Mouse (Mus musculus) heart, embryonic 14.5 days (tissue): Measurements from ENCODE around the gene Mcm8. TPM values are rescaled to one million over a fixed set of nuclear protein-coding genes. Genes with fewer than 3 reads are reported as not detected.

Experiments used
- ATAC-seq: fragments of 200-750 bp; cut with Nextera tagmentation; 2 replicates; pipeline ENCODE4 v1.8.0; 2017; ENCODE audit warnings: low read depth, moderate TSS enrichment; ENCODE audit not compliant: insufficient number of reproducible peaks, insufficient read depth, low FRiP score
- H3K27ac ChIP-seq, 2 experiments: fragments of 200-500 bp in 1 of 2; fragments of 300-500 bp in 1 of 2; sonication (generic) in 1 of 2; replicated peaks in 1 of 2; 2 replicates each; pipeline ENCODE4 v1.5.1; 2012 to 2014; ENCODE audit warnings: low read depth in 2 of 2, low read length in 2 of 2, control low read depth in 1 of 2, mild to moderate bottlenecking in 1 of 2, mixed read lengths in 1 of 2; ENCODE audit not compliant: control insufficient read depth in 1 of 2, insufficient read depth in 1 of 2
- H3K27me3 ChIP-seq: fragments of 300-500 bp; sonication (generic); 2 replicates; pipeline ENCODE4 v1.6.1; 2014; ENCODE audit warnings: mild to moderate bottlenecking, low read length, control low read depth; ENCODE audit not compliant: control insufficient read depth, insufficient read depth
- H3K36me3 ChIP-seq: fragments of 300-500 bp; sonication (generic); 2 replicates; pipeline ENCODE4 v1.6.1; 2014; ENCODE audit warnings: mild to moderate bottlenecking, control low read depth, low read length, mixed read lengths; ENCODE audit not compliant: control insufficient read depth, insufficient read depth
- H3K4me1 ChIP-seq, 2 experiments: fragments of 200-500 bp in 1 of 2; fragments of 300-500 bp in 1 of 2; sonication (generic) in 1 of 2; 2 replicates each; pipeline ENCODE4 v1.6.1; 2012 to 2014; ENCODE audit warnings: low read length in 2 of 2, control low read depth in 1 of 2, mixed read lengths in 1 of 2; ENCODE audit not compliant: control insufficient read depth in 2 of 2, insufficient read depth in 2 of 2
- H3K4me2 ChIP-seq: fragments of 300-500 bp; sonication (generic); 2 replicates; pipeline ENCODE4 v1.6.1; 2014; ENCODE audit warnings: mild to moderate bottlenecking, low read length
- H3K4me3 ChIP-seq, 2 experiments: fragments of 200-500 bp in 1 of 2; fragments of 300-500 bp in 1 of 2; sonication (generic) in 1 of 2; 2 replicates each; pipeline ENCODE4 v1.5.1; 2012 to 2014; ENCODE audit warnings: low read length in 2 of 2, mild to moderate bottlenecking in 2 of 2, control low read depth in 1 of 2, low read depth in 1 of 2, moderate library complexity in 1 of 2; ENCODE audit not compliant: control insufficient read depth in 1 of 2, insufficient read depth in 1 of 2
- H3K9ac ChIP-seq: fragments of 300-500 bp; sonication (generic); 2 replicates; pipeline ENCODE4 v1.6.1; 2014; ENCODE audit warnings: mild to moderate bottlenecking, low read length
- H3K9me3 ChIP-seq: fragments of 300-500 bp; sonication (generic); 2 replicates; pipeline ENCODE4 v1.6.1; 2016; ENCODE audit warnings: low read length, control low read depth; ENCODE audit not compliant: control insufficient read depth
- WGBS: fragments of 180-500 bp; shearing (Covaris S2); extraction: QIAGEN DNeasy Blood & Tissue Kit; methylation state at CpG from one replicate; pipeline ENCODE4 v1.1.7; 2014; 5-methylcytosine and 5-hydroxymethylcytosine counted together
- polyA plus RNA-seq: library from polyadenylated mRNA; unstranded; fragments of >200 nt; fragmentation: Nextera tagmentation; extraction: Ambion mirVana; gene quantifications from 2 replicates; pipeline ENCODE4 v1.2.1, GENCODE M21; 2014

The Mcm8 gene
- polyA plus RNA-seq, 1 experiment from 2014 or later = 8.1 TPM

- 80% methylated on average over 10 of the region's 10 CpGs for WGBS
- Histone ChIP-seq H3K4me2 (no peak overlapping the region), H3K27ac (no peak overlapping the region), H3K36me3 (no peaks in the 10 kb centered on the region), H3K9ac (no peak overlapping the region), H3K4me3 (no peak overlapping the region), H3K27me3 (peaks cover 23% of the 10 kb centered on the region), H3K9me3 (no peaks in the 10 kb centered on the region), H3K4me1 (0 out of 4 replicates have a peak, but pooled peaks cover under 1% of the 10 kb centered on the region in 2 experiments)
- no peak for ATAC-seq
These were observed 57.9 kb downstream of the Mcm8 start for GRCm38 (mm10) chr2:132873657-132874326.

- Histone ChIP-seq H3K4me2 (no peak overlapping the region), H3K4me1 (peaks cover 6 to 17% of the 10 kb centered on the region in 2 experiments; a peak in 2 of 4 replicates), H3K9me3 (no peaks in the 10 kb centered on the region), H3K9ac (no peak overlapping the region), H3K4me3 (no peak overlapping the region), H3K36me3 (no peaks in the 10 kb centered on the region), H3K27me3 (peaks cover 44% of the 10 kb centered on the region), H3K27ac (no peak overlapping the region)
- 58% methylated on average over 1 of the region's 1 CpGs for WGBS
- no peak for ATAC-seq
These were observed 61.0 kb downstream of the Mcm8 start for GRCm38 (mm10) chr2:132876991-132877390.

- peak; percentile 47; the same call in 1 of the 2 replicates for ATAC-seq
- no peaks in the 10 kb centered on the region for H3K36me3 ChIP-seq
- peak overlapping the region; percentile 59 to 60 for H3K4me3 ChIP-seq
- peaks cover 44% of the 10 kb centered on the region for H3K27me3 ChIP-seq
- no peak overlapping the region for H3K27ac ChIP-seq
- H3K4me1 ChIP-seq = peaks cover 7 to 17% of the 10 kb centered on the region in 2 experiments; a peak in 2 of 4 replicates
- peak overlapping the region; percentile 97 for H3K4me2 ChIP-seq
- peak overlapping the region; percentile 64 for H3K9ac ChIP-seq
- H3K9me3 ChIP-seq = no peaks in the 10 kb centered on the region
- under 1% methylated on average over 58 of the region's 58 CpGs for WGBS
These were observed 63.5 kb downstream of the Mcm8 start for GRCm38 (mm10) chr2:132879261-132880044.

GRCm38 (mm10) chr2:132880844-132881645, 65.1 kb downstream of the Mcm8 start, which contains the start of gene Lrrn4:
Gene Lrrn4, minus strand, starts transcription at chr2:132880891.
- H3K27ac ChIP-seq = no peak within 1 kb of the TSS
- ATAC-seq = no peak
- H3K4me3 ChIP-seq = peak within 1 kb of the TSS; percentile 59 to 60
- H3K4me2 ChIP-seq = peak within 1 kb of the TSS; percentile 97
- H3K9ac ChIP-seq = peak within 1 kb of the TSS; percentile 64; the same call in 1 of the 2 replicates
- H3K27me3 ChIP-seq = peaks cover 44% of the 10 kb centered on the region
- WGBS = 13% methylated on average over 12 of the region's 12 CpGs
- no peaks in the 10 kb centered on the region for H3K36me3 ChIP-seq
- no peaks in the 10 kb centered on the region for H3K9me3 ChIP-seq
- peaks cover 8 to 17% of the 10 kb centered on the region in 2 experiments; a peak in 2 of 4 replicates for H3K4me1 ChIP-seq

GRCm38 (mm10) chr2:132884303-132884967, 68.5 kb downstream of the Mcm8 start:
- Histone ChIP-seq H3K4me2 (no peak overlapping the region), H3K4me1 (peaks cover 6 to 11% of the 10 kb centered on the region in 2 experiments; a peak in 2 of 4 replicates), H3K27me3 (peaks cover 14% of the 10 kb centered on the region), H3K36me3 (no peaks in the 10 kb centered on the region), H3K27ac (no peak overlapping the region), H3K9me3 (no peaks in the 10 kb centered on the region), H3K4me3 (no peak overlapping the region), H3K9ac (no peak overlapping the region)
- WGBS = 37% methylated on average over 8 of the region's 8 CpGs
- ATAC-seq = no peak; the same call in 1 of the 2 replicates

- peaks cover 7% of the 10 kb centered on the region for H3K27me3 ChIP-seq
- no peak overlapping the region for H3K4me3 ChIP-seq
- no peaks in the 10 kb centered on the region for H3K36me3 ChIP-seq
- no peak for ATAC-seq
- H3K4me2 ChIP-seq = no peak overlapping the region
- H3K27ac ChIP-seq = no peak overlapping the region
- peaks cover 5 to 6% of the 10 kb centered on the region in 2 experiments; a peak in 2 of 4 replicates for H3K4me1 ChIP-seq
- H3K9ac ChIP-seq = no peak overlapping the region
- 67% methylated on average over 6 of the region's 7 CpGs for WGBS
- no peaks in the 10 kb centered on the region for H3K9me3 ChIP-seq
These were observed 69.4 kb downstream of the Mcm8 start for GRCm38 (mm10) chr2:132885312-132885711.
